Mouse (Mus musculus) megakaryocyte progenitor cell, adult 5-6 weeks (primary cell): ENCODE measurements around the gene Dars2. TPM values are rescaled to one million over a fixed set of nuclear protein-coding genes. Genes with fewer than 3 reads are reported as not detected.
"Not testable (repeated sequence)": the region's sequence is repeated elsewhere in the genome, so short reads cannot be mapped to it uniquely, and the experiment has no call there.

ENCODE experiments used
- ATAC-seq: replicated peaks from 2 replicates; pipeline ENCODE4 v1.8.0; 2016; ENCODE audit warnings: mild to moderate bottlenecking, moderate TSS enrichment, inconsistent platforms; ENCODE audit not compliant: poor library complexity
- total RNA-seq, 2 experiments: library from RNA; stranded (forward) in 1 of 2; stranded (reverse) in 1 of 2; fragments of 157-497, 149-512 nt in 1 of 2; fragments of 200-1000 nt in 1 of 2; gene quantifications; 2 replicates each; pipeline versions ENCODE4 v1.2.3 to v1.2.4; 2015 to 2017

Dars2 gene
- total RNA-seq, 2 experiments from 2014 or later: 40.5 to 43.6 TPM

DNA sequence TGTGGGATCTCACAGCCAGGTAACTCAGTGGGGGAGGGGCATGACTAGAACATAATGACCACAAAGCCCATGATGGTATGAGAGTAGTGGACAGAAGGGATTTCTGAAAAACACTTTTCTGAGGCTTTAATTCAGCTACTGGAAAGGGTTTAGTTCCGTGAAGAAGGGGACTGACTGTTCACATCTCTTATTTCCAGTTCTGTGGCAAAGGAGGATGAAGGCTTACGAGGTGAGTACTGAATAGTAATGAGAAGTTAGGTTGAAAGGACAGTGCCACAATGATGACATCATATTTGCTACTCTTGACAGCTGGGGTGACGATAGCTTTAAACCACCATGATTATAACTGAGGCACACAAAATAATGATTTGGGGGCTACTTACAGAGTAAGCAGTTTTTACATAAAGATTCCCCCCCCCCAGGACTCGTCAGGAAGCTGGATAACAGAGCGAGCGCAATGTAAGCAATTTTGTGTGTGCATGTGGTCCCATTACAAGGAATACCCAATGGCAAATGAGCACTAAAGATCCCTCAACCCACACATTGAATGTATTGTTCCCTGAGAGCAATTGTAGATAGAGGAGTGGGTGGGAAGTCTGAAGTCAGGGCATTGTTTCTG lies 34.6 kb downstream of the Dars2 start:
- no peak for ATAC-seq

DNA sequence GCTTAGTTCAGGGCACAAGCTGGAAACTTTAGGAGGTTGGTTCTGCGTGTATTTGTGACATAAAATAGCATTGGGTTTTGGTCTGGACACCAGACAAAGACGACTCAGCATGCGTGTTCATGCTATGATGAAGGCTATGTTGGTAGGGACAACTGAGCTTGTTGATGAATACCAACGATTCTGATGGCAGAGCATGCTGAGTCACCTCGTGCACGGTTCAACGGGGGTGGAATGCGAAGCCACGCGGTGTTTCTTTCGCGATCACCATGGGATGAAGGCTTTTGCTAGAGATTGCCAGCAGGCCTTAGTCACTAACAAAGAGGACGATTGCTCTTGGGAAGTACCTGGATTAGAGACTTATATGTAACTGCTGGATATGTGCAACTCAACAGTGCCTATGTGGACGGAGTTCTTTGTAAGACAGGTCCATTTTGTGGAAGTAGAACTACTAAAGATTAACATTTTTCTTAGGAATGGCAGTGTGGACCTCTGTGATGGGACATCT lies 35.1 kb downstream of the Dars2 start:
- ATAC-seq: peak; percentile 21

DNA sequence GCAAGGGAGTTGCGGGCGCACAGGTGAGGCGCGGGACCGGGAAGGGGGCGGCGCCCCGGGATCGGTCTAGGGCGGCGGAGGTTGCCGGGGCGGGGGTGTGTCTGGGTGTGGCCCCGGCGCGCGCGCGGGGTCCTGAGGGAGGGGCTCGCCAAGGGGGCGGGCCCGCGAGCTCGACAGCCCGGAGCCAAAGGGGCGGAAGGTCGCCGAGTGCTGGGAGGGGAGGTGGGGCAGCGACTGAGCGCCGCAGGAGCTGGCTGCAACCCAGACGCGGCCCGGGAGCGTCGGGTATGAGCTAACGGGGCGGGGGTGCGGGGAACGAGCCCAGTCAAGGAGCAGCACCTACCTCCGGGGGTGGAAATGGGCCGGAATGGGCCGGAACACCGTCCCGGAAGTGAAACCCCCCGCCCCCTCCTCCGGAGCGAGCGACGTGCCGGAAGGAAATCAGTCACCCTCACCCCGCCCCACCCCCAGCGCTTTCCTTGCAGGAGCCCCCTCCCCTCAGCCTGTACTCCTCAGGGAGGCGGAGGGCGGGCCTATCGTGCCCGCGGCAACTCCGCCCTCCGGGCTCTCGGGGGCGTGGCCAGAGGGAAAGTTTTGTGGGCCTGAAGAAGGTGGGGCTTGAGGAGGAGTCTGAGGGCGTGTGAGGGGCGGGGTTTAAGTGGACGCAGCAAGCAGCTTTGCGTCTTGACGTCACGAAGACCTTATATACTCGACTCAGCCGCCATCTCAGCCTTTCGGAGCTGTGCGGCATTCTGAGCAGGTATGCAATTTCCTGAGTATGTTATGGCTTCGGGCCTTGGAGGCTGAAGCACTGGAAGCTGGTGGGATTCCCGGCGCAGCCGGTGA lies 35.8 kb downstream of the Dars2 start, which contains the start of gene Zbtb37:
TSS of gene Zbtb37 (minus strand) at position 415 of the 846 bp plus-strand sequence.
- peak; percentile 49 for ATAC-seq

DNA sequence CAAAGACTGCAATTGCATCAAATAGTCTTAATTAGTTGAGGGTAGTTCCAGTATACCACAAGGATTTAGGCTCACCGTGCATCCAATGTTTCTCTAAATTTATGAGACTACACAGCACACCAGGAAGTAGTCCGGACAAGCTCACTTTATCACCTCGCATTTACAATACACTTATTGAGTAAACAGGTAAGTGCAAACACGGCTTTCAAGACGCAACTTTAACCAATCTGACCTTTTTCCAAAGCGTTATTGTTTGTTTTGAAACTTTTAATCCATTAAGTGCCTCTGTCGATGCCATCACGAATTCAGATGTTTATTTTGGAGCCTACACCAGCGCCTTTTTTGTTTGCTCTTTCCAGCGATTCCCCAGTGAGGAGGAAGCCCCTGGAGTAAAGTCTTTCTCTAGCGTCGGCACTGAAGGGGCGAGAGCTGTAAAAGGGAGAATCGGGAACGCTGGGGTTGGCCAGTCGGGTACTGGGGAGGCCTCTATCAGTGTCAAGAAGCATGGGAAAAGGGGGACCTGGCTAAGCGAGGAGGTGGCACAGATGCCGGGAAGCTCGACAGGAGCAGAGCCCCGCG lies 36.5 kb downstream of the Dars2 start:
- ATAC-seq: 0 out of 2 replicates have a peak, but pooled peaks have one; percentile 0

DNA sequence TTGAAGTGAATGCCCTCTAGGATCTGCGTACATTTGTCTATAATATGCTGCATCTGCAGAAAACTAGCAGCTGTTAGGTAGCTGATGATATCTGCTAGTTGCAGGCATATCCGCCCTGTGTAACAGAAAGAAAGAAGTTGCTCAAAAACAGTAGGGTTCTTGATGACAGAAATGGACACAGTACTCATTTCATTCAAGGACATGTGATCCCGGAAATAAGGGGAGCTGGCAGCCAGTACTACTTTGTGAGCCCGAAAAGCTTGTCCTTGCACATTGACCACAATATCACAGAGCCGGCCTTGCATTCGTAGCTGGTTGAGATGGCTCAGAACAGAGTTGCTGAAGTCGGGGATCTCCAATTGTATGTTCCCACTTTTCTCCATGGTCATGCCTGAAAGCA lies 38.1 kb downstream of the Dars2 start:
- ATAC-seq: no peak

DNA sequence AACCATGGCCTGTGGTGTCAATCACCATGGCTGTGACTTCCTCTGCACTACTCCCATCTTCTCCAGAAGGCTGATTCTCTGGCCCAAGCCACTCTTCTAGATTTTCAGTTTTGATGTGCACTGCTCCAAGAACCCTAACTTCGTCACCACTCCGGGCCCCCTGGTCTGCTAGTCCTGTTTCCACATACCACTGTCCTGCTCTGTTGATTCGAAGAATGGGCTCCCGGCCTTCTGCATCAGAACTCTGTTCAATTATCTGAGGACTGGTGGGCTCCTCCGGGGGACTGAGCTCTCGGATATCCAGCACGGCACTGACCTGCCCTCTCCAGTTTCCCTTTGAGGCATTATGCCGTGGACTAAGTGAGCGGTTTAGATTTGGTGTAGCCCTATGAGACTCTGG lies 38.6 kb downstream of the Dars2 start:
- ATAC-seq: no peak

DNA sequence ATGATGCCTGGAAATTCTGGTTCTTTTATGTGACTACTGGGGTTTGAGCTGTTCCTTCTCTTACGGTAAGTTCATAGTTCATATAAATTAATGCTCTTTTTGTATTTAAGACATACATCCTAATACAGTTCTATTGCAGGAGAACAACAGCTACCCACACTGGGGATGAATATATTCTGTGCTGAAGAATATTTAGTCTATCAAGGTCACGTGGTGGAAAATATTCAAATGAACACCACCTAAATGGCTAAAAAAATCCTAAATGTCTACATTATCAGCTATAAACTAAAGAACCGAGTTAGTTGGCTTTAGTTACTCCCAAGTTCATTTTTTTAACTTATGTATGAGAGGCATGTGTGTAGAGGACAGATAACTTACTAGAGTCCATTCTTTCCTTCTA lies 40.4 kb downstream of the Dars2 start:
- ATAC-seq: peak; percentile 10; the same call in 1 of the 2 replicates

DNA sequence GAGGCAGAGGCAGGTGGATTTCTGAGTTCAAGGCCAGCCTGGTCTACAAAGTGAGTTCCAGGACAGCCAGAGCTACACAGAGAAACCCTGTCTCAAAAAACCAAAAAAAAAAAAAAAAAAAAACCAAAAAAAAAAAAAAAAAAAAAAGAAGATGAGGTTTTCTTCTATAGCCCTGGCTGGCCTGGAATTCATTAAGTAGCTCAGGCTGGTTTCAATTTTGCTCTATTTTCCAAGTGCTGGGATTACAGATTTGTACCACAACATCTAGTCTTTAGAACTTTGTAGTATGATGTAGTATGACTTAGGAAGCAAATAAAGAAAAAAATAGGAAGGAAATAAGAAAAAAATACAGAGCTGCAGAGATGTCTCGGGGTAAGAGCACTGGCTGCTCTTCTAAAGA lies 42.0 kb downstream of the Dars2 start:
- not testable (repeated sequence) for ATAC-seq

DNA sequence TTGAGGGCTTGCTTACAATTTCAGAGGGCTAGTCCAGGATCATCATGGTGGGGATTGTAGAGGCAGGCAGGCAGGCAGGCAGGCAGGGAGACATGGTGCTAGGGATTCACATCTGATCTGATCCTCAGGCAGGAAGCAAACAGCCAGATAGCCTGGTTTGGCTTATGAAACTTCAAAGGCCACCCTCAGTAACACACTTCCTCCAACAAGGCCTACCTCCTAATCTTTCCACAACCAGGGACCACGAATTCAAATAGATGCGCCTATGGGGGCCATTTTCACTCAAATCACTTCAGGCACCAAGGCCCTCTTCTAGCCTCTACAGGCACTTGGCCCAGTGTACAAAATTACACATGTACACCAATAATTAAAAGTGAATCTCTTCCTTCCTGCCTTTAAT lies 43.3 kb downstream of the Dars2 start:
- ATAC-seq: 0 out of 2 replicates have a peak, but pooled peaks have one; percentile 32

DNA sequence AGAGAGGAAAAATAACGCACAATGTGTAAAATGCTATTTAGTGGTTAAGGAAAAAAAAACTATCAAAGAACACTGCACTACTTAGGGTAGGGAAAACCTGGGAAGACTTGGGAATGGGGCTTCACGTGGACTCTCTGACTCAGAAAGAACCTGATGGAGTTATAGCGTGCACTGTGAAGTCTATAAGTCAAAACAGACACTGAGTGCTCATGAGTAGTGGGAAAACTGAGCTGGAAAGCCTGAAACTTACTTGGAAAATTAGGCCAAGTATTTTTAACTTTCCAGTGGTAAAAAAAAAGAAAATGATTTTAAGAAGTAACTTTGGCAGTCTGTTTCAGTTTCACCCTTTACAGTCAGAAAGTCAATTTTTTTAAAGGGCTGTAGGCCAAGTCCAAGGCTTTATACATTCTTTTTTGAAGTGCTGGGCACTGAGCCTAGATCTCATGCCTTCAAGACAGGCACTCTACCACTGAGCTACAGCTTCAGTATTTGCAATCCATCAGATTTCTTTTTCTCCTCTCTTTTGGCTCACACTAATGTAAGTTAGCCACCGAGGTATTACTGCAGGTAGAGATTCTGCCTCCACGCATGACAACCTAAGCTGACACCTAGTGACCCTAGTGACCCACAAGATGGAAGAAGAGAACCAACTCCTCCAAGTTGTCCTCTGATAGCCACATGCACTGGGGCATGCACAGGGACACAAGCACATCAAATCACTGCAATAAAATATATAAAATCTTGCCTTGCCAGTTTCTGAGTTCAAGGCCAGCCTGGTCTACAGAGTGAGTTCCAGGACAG lies 44.8 kb downstream of the Dars2 start:
- no peak for ATAC-seq

DNA sequence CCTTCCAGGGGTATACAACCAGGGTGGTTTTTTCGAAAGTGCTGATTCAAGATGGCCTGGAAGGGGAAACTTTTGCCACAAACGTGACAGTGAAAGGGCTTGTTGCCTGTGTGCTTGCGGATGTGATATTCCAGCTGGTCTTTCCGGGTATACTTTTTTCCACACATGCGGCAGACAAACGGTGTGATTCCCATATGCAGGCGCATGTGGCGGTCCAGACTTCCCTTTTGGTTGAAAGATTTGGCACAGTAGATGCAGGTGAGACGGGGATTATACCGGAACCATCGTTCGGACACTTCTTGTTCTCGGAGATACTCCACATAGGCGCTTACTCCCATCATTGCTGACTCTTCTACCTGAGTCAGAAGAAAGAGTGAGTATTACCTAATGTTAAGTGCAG lies 50.4 kb downstream of the Dars2 start:
- ATAC-seq: no peak

DNA sequence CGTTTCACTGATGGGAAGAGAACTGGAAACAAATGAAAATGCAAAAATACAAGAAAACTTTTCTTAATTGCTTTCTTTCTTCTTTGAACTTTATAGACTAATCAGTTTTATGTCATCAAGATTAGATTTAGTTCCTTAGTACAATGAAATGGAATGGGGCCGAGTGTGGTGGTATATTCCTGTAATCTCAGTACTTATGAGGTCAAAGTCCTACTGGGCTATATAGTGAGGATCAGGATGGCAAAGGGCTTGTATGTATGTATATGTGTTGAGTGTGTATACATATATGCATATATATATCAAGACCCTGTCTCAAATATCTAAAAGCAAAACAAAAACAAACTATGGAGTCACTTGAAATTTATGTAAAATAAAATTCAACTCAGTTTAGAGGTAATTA lies 54.1 kb downstream of the Dars2 start:
- ATAC-seq: no peak

DNA sequence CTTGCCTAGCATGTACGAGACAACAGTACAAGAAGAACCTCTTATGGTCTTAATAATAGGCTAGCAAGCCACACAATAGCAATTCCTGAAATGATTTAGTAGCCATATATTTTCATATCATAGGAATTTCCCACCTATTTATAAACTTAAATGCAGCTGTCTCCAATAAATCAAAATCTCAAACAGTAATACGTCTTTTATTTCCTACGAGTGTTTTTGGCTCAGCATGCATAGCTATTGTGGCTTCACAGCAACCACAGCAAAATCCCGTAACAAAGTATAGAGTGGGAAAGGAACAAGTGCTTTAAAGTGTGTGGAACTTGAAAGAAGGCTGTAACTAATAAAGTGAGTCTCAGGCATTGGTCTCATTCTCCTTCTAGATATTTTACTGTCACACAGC lies 60.0 kb downstream of the Dars2 start:
- no peak for ATAC-seq

DNA sequence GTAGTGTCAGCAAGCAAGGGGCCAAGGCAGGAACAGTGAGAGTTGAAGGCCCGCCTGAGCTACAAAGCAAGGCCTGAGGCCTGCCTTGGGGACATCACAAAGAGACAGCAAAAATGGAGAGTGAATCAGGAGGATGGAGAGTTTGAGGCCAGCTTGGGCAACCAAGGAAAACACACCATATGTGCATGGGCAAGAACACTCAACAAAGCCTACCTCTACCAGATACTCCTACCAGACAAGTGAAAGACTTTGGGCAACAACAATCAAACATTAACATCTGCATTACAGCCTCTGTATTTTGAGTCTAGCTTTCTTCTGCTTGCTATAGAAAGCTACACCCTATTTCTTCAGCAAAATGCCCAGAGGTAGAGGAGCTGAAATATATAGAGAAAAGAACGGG lies 62.4 kb downstream of the Dars2 start:
- ATAC-seq: no peak

DNA sequence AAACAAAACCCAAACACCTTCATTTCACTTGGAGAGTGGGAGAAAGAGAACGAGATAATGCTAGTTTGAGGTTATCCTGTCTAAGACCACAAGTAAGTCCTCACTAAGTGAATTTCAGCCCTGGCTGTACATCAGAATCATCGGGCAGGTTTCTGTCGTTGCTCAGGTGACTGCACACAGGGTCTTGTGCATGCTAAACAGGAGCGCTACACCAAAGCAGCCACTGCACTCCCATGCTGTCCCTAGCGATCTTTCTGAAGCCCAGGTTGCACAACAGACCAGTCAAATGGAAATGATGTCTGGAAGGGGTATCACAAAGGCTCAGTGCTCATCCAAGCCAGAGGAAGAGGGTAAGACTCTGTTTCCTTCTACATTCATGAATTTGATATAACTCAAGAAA lies 64.0 kb downstream of the Dars2 start:
- ATAC-seq: no peak

DNA sequence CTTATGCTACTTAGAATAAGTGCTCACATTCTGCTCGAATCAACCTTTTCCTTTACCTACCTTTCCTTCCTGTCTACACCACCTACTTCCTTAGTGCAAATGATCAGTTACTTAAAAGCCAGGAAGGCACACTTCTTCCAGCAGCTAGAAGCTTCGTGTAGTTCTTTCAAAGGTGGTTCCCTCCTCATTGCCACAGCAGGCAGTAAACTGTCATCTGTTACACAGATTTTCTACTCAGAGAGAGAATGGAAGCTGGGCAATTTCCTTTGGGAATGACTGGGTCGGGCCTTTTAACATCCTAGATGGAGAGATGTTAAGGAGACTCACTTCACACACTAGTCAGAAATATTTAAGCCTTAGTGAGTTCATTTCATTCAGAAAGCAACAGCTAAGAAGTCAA lies 64.9 kb downstream of the Dars2 start:
- no peak for ATAC-seq

DNA sequence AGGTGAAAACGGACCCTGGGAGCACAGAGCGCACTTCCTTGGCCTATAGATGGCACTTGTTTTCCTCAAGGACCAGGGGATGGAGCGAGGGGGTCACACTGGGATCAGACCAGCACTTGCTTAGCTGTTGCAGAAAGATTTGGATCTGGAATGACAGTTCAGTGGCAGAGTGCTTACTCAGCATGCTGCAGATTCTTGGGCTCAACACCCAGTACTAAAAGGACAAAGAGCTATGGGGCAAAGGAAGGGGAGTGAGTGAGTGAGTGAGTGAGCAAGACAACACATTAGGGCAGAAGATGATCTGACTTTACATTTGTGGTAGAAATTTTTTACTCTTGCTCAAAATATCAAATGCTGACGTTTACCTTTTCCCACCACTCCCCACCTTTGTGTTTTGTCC lies 65.5 kb downstream of the Dars2 start:
- no peak for ATAC-seq

DNA sequence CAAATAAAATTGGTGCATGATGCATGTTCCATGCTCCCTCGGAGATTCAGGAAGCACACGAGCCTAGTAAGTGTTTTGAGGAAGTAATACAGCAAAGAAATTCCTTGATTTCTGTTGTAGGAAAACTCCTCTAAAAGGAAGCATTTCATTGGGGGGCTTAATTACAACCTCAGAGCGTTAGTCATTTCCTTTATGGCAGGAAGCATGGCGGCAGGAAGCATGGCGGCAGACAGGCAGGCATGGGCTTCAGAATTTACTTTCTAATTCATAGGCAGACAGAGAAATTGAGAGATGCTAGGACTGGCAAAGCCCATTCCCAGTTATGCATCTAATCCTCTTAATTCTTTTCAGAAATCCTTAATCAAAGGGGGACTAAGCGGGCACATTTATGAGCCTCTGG lies 76.6 kb downstream of the Dars2 start:
- ATAC-seq: no peak
